Mouse (Mus musculus): ENCODE data around the gene Glul. TPM values are rescaled to one million over a fixed set of nuclear protein-coding genes. Genes with fewer than 3 reads are reported as not detected.
"Not testable (repeated sequence)": the region's sequence is repeated elsewhere in the genome, so short reads cannot be mapped to it uniquely, and the experiment has no call there.

The Glul gene
- 110 and 119 TPM in 2 replicates for polyA plus RNA-seq (2016; fragmentation: Nextera tagmentation; extraction: Ambion mirVana)

DNA sequence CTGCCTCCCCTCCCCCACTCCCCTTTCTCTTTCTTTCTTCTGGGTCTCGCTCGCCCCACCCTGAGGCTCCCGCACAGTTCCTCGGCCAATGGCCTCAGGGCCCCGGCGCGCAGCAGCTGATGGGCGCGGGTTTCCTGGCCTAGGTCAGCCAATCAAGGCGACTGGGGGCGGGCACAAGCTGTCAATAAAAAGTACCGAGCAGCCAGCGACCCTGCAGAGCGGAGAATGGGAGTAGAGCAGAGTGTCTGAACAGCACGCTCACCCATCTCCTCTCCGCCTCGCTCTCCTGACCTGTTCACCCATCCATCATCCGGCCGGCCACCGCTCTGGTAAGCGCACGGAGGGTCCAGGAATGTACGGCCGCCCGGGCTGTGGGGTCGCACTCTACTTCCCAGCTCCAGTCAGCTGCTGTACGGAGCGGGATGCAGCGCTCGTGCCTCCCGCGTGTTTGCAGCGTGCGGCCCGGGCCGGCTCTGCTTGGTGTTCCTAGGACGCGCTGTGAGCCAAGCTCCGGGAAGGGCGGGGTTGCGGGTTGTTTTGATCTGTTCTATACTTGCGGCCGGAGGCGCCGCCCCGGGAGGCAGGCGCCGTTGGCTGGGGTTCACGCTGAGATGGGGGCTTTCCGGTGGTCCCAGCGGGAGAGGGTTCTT lies at the start of gene Glul, which contains the start of gene Teddm2:
TSS of gene Glul (plus strand) at position 214 of the 650 bp plus-strand sequence.
TSS of gene Teddm2 (minus strand) at position 498 of the 650 bp plus-strand sequence.
- Histone ChIP-seq H3K27ac (replicated peaks) (peak within 1 kb of the TSS; percentile 98), H3K4me1 (peaks cover 35% of the 10 kb centered on the region), H3K36me3 (peaks cover 23% of the 10 kb centered on the region), H3K4me3 (peak within 1 kb of the TSS; percentile 85), H3K4me2 (replicated peaks) (peak within 1 kb of the TSS; percentile 91), H3K9me3 (no peaks in the 10 kb centered on the region), H3K27me3 (peaks cover 17% of the 10 kb centered on the region), H3K9ac (replicated peaks) (peak within 1 kb of the TSS; percentile 93)
- under 1% methylated on average over 51 of the region's 51 CpGs for WGBS
- ATAC-seq (ENCODE audit: low FRiP score, low read depth), result peak; percentile 96

DNA sequence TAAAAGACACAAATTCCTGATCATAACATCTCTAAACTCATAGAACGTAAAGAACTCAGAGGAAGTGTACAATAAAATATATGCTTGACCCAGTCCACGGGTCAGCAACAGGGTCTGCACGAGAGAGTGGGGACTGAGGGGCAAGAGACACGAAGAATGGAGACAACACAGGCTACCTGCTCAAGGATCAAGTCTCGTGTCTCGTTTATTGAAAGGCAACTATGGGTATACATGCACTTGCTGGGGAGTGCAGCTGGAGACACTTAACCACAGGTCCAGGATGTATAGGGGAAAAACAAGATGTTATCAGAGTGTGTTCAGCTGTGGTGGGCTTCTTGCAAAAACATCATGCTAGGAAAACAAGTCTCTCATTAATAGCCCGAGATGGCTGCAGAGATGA lies 47.0 kb upstream of the Glul start:
- not testable (repeated sequence) for H3K36me3 ChIP-seq; H3K4me1 ChIP-seq; H3K4me2 ChIP-seq (replicated peaks); H3K27ac ChIP-seq (replicated peaks); H3K4me3 ChIP-seq; ATAC-seq (ENCODE audit: low FRiP score, low read depth); H3K9me3 ChIP-seq; H3K27me3 ChIP-seq; H3K9ac ChIP-seq (replicated peaks)
- WGBS, result 83% methylated on average over 7 of the region's 7 CpGs

DNA sequence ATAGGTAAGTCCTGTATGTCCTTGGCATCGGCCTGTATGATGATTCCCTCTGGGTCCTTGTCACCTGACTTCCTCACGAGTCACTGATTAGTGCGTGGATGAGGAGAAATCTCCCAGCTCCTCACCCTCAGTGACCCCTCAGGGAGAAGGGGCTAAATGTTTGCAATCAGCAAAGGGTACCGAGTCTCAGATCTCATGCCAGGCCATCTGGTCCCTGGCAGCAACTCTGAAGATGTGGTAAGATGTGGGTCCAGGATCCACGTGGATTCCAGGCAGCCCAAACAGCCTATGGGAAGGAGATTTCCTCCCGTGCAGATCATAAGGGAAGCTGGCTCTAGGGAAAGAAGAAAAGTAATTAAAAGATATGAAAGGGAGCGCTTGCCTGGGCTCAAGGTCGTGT lies 43.8 kb upstream of the Glul start:
- Histone ChIP-seq H3K27ac (replicated peaks) (no peak overlapping the region), H3K9ac (replicated peaks) (no peak overlapping the region), H3K4me1 (no peaks in the 10 kb centered on the region), H3K9me3 (no peaks in the 10 kb centered on the region), H3K36me3 (no peaks in the 10 kb centered on the region), H3K4me3 (no peak overlapping the region), H3K4me2 (replicated peaks) (no peak overlapping the region), H3K27me3 (no peaks in the 10 kb centered on the region)
- 81% methylated on average over 8 of the region's 8 CpGs for WGBS
- no peak for ATAC-seq (ENCODE audit: low FRiP score, low read depth)

DNA sequence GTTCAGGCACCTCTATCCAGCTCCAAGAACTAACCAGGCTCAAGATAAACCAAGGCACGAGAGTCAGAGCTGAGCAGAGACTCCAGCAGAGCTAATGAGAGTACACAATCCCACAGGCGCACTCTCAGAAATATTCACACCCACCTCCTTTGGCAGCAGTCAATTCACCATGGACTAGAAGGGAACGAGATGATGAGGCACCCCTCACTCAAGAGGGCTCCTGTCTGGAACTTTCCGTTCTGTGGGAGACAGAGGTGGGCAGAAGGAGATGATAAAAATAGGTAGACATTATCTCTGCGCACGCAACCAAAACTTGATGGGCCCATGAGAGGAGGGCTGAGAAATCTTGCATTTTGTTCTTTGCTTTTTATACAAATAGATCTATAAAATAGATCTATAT lies 25.7 kb upstream of the Glul start, which contains the start of gene Teddm1b:
TSS of gene Teddm1b (plus strand) at position 301 of the 400 bp plus-strand sequence.
- H3K27ac ChIP-seq (replicated peaks), result no peak within 1 kb of the TSS
- ATAC-seq (ENCODE audit: low FRiP score, low read depth), result no peak
- WGBS, result 91% methylated on average over 6 of the region's 6 CpGs
- no peaks in the 10 kb centered on the region for H3K4me1 ChIP-seq
- H3K4me2 ChIP-seq (replicated peaks), result no peak within 1 kb of the TSS
- no peaks in the 10 kb centered on the region for H3K36me3 ChIP-seq
- no peak within 1 kb of the TSS for H3K9ac ChIP-seq (replicated peaks)
- no peaks in the 10 kb centered on the region for H3K27me3 ChIP-seq
- H3K4me3 ChIP-seq, result no peak within 1 kb of the TSS
- H3K9me3 ChIP-seq, result no peaks in the 10 kb centered on the region

DNA sequence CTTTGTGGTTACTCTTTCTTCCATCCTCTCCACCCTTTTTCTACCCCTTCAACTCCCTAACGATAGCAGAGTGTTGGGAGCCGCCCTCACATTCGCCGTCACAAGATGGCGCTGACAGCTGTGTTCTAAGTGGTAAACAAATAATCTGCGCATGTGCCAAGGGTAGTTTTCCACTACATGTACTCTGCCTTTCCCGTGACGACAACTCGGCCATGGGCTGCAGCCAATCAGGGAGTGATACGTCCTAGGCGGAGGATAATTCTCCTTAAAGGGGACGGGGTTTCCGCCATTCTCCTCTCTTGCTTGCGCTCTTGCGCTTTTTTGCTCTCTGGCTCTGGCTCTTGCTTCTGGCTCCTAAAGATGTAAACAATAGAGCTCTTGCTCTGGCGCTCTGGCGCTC lies 19.4 kb upstream of the Glul start:
- H3K27ac ChIP-seq (replicated peaks); ATAC-seq (ENCODE audit: low FRiP score, low read depth); H3K27me3 ChIP-seq; H3K9me3 ChIP-seq; H3K4me2 ChIP-seq (replicated peaks); H3K9ac ChIP-seq (replicated peaks); H3K4me1 ChIP-seq; H3K4me3 ChIP-seq; H3K36me3 ChIP-seq: not testable (repeated sequence)
- 96% methylated on average over 17 of the region's 17 CpGs for WGBS

DNA sequence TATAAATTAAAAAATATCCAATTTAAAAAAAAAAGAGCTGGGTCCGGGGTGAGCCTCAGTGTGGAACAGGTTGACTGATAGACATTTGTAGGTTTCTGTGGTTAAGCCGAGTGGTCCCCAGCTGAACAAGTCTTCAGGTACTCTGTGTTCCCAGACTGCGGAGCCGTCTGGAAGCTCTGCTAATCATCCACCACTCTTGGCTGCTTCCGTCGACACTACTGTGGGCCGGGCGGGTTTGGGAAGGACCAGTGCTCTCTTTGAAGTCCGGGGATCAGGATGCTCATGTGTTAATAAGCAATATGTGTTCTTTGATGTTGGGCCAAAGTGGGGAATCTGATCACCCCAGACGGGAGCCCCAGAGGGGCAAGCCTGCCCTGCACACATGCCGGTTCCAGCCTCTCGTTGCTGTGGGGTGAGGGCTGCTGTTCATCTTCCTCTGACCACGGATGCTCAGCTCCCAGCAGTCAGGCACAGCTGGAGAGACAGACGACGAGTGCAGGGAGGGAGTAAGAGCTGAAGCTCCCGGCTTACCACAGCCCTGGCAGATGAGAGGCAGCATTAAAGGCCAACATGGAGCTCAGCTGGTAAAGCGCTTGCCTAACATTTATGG lies 13.6 kb upstream of the Glul start:
- 34% methylated on average over 17 of the region's 17 CpGs for WGBS
- 0 out of 2 replicates have a peak, but pooled peaks cover 3% of the 10 kb centered on the region for H3K4me1 ChIP-seq
- ATAC-seq (ENCODE audit: low FRiP score, low read depth), result peak; percentile 52; the same call in 1 of the 2 replicates
- H3K27me3 ChIP-seq, result no peaks in the 10 kb centered on the region
- H3K4me2 ChIP-seq (replicated peaks), result no peak overlapping the region
- no peak overlapping the region for H3K4me3 ChIP-seq
- H3K27ac ChIP-seq (replicated peaks), result 0 out of 2 replicates have a peak overlapping the region, but pooled peaks have one; percentile 10
- no peaks in the 10 kb centered on the region for H3K36me3 ChIP-seq
- no peaks in the 10 kb centered on the region for H3K9me3 ChIP-seq
- no peak overlapping the region for H3K9ac ChIP-seq (replicated peaks)

DNA sequence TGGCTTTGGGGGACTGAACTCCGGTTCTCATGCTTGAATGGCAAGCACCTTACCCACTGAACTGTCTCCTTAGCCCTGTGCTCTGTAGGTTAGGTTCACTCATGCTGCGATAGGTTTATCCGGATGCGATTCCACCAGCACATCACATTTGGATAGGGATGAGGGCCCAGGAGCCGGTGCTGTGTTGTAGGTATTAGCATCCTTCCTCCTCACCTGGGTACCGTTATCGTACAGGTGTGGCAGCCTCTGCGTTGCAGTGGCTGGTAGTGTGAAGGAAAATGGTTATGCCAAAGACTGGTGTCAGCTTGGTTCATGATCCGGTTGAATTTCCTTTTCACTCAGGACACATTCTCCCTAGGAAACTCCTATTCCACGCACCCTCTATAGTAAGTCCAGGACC lies 9.6 kb upstream of the Glul start:
- Histone ChIP-seq H3K9me3 (no peaks in the 10 kb centered on the region), H3K27me3 (peaks cover 5% of the 10 kb centered on the region; the same call in 1 of the 2 replicates), H3K4me2 (replicated peaks) (no peak overlapping the region), H3K4me1 (0 out of 2 replicates have a peak, but pooled peaks cover 4% of the 10 kb centered on the region), H3K9ac (replicated peaks) (no peak overlapping the region), H3K27ac (replicated peaks) (no peak overlapping the region), H3K36me3 (no peaks in the 10 kb centered on the region), H3K4me3 (no peak overlapping the region)
- WGBS, result 93% methylated on average over 10 of the region's 10 CpGs
- ATAC-seq (ENCODE audit: low FRiP score, low read depth), result no peak

DNA sequence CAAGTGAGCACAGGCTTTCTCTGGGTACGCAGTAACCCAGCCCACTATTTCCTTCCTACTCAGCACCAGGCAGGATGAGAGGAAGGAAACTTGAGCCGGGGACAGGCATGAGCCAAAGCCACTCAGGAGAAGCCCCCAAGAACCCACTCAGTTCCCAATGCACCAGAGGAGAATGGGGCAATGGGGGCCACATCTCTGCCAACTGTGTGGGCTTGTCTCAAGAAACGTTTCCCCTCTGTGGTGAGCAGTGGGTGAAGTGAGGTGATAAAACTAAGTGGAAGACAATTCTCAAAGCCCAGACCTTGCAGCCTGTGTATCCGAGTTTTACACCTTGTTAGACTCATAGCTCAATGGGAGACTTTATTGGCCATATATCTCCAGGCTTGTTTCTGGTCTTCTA lies 8.3 kb upstream of the Glul start, which contains the start of gene Teddm1a:
TSS of gene Teddm1a (plus strand) at position 301 of the 400 bp plus-strand sequence.
- Histone ChIP-seq H3K9ac (replicated peaks) (no peak within 1 kb of the TSS), H3K9me3 (no peaks in the 10 kb centered on the region), H3K4me1 (0 out of 2 replicates have a peak, but pooled peaks cover 3% of the 10 kb centered on the region), H3K27ac (replicated peaks) (no peak within 1 kb of the TSS), H3K27me3 (peaks cover 8% of the 10 kb centered on the region), H3K4me2 (replicated peaks) (no peak within 1 kb of the TSS), H3K4me3 (no peak within 1 kb of the TSS), H3K36me3 (no peaks in the 10 kb centered on the region)
- WGBS, result 83% methylated on average over 4 of the region's 4 CpGs
- no peak for ATAC-seq (ENCODE audit: low FRiP score, low read depth)

DNA sequence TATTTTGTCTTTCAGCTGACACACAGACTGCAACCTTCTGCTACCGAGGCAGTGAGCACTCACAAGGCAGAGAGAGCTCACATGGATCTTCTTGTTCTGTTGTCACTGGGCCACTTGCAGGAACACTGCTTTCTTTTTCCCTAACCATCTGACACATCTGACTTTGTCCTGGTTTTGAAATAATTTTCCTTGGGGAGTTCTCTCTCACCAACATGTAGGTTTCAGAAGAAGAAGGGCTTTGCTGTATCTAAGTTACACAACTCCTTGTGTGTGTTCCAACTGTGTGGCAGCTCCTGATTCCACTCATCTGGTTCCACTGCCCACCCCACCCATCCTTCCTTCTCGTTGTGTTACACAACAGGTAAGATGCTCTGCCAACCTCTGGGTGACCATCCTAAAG lies 6.0 kb upstream of the Glul start:
- H3K4me3 ChIP-seq, result no peak overlapping the region
- no peaks in the 10 kb centered on the region for H3K9me3 ChIP-seq
- no peak for ATAC-seq (ENCODE audit: low FRiP score, low read depth)
- no peak overlapping the region for H3K27ac ChIP-seq (replicated peaks)
- 0 out of 2 replicates have a peak, but pooled peaks cover 5% of the 10 kb centered on the region for H3K4me1 ChIP-seq
- H3K36me3 ChIP-seq, result no peaks in the 10 kb centered on the region
- peaks cover 23% of the 10 kb centered on the region for H3K27me3 ChIP-seq
- H3K9ac ChIP-seq (replicated peaks), result no peak overlapping the region
- H3K4me2 ChIP-seq (replicated peaks), result no peak overlapping the region
- 75% methylated on average over 2 of the region's 2 CpGs for WGBS

- WGBS, result 65% methylated on average over 8 of the region's 8 CpGs
- 0 out of 2 replicates have a peak, but pooled peaks cover 9% of the 10 kb centered on the region for H3K4me1 ChIP-seq
- H3K36me3 ChIP-seq, result no peaks in the 10 kb centered on the region
- H3K9ac ChIP-seq (replicated peaks), result no peak overlapping the region
- H3K4me2 ChIP-seq (replicated peaks), result no peak overlapping the region
- H3K4me3 ChIP-seq, result no peak overlapping the region
- no peaks in the 10 kb centered on the region for H3K9me3 ChIP-seq
- peaks cover 23% of the 10 kb centered on the region for H3K27me3 ChIP-seq
- no peak overlapping the region for H3K27ac ChIP-seq (replicated peaks)
- no peak for ATAC-seq (ENCODE audit: low FRiP score, low read depth)
These were observed 5.4 kb upstream of the Glul start for GRCm38 (mm10) chr1:153894201-153894893.

- H3K36me3 ChIP-seq, result no peaks in the 10 kb centered on the region
- no peak overlapping the region for H3K4me2 ChIP-seq (replicated peaks)
- ATAC-seq (ENCODE audit: low FRiP score, low read depth), result no peak
- no peak overlapping the region for H3K4me3 ChIP-seq
- WGBS, result 35% methylated on average over 5 of the region's 5 CpGs
- H3K4me1 ChIP-seq, result 0 out of 2 replicates have a peak, but pooled peaks cover 9% of the 10 kb centered on the region
- no peaks in the 10 kb centered on the region for H3K9me3 ChIP-seq
- peaks cover 23% of the 10 kb centered on the region for H3K27me3 ChIP-seq
- no peak overlapping the region for H3K27ac ChIP-seq (replicated peaks)
- no peak overlapping the region for H3K9ac ChIP-seq (replicated peaks)
These were observed 4.8 kb upstream of the Glul start for GRCm38 (mm10) chr1:153894979-153895378.

DNA sequence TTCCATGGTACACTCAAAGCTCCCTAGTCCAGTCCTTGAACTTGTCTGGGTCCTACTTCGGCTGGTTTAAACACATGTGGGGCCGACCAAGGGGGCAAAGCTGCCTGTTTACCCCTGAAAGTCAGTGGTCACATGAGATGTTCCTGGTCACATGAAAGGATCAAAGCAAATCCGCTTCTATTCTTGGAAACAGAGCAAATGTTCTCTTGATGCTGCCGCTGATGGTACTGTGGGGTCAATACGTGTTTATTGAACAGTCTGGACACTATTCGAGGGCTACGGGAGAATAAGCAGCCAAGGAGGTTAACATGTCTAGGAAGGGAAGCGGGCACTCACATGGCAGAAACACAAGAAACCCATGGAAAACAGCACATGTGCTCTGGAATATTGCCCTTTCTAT lies 2.5 kb upstream of the Glul start:
- Histone ChIP-seq H3K9me3 (no peaks in the 10 kb centered on the region), H3K4me3 (no peak overlapping the region), H3K4me2 (replicated peaks) (no peak overlapping the region), H3K4me1 (peaks cover 22% of the 10 kb centered on the region), H3K36me3 (no peaks in the 10 kb centered on the region), H3K9ac (replicated peaks) (no peak overlapping the region), H3K27ac (replicated peaks) (no peak overlapping the region), H3K27me3 (peaks cover 23% of the 10 kb centered on the region)
- 84% methylated on average over 8 of the region's 8 CpGs for WGBS
- ATAC-seq (ENCODE audit: low FRiP score, low read depth), result no peak
